8 mouse cellular contexts compared by ENCODE assay signal in the genomic region with DNA sequence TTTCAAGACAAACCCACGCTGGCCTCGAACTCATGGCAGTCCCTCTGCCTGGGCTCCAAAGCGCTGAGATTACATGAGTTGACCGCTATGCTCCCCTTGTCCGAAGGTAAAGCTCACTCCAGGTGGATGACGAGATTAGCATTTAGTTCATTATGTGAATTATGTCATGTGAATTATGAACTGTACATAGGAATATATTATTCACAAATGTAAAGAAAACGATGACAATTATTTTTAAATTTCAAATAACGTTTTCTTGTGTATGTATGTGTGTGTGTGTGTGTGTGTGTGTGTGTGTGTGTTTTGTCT. TPM values are rescaled to one million over a fixed set of nuclear protein-coding genes. Genes with fewer than 3 reads are reported as not detected.
DNase-seq lines count a peak whose midpoint lies in the region; ATAC-seq and TF ChIP-seq lines count a peak whose summit lies in the region.

No protein-coding gene starts in this region.

- whole genome bisulfite sequencing in kidney, embryonic 15.5 days = 3% methylated on average over 8 of the region's 8 CpGs
- WGBS in hindbrain, embryonic 14.5 days = 5% methylated on average over 8 of the region's 8 CpGs
- WGBS in midbrain, embryonic 13.5 days = 1% methylated on average over 8 of the region's 8 CpGs

- H3K4me3 ChIP-seq in kidney, embryonic 15.5 days (replicated peaks) = peak overlapping the region; percentile 80
- peak overlapping the region; percentile 98 for H3K4me3 ChIP-seq in cortical plate, adult 2 months (ENCODE audit: insufficient read depth, low read length)
- peak overlapping the region; percentile 72 for H3K4me3 ChIP-seq in hindbrain, embryonic 14.5 days (replicated peaks; ENCODE audit: low read length)
- H3K4me3 ChIP-seq in midbrain, embryonic 13.5 days (replicated peaks) = peak overlapping the region; percentile 81

- no peaks in the 10 kb centered on the region for H3K9me3 ChIP-seq in kidney, embryonic 15.5 days (replicated peaks)
- H3K9me3 ChIP-seq in hindbrain, embryonic 14.5 days (ENCODE audit: control insufficient read depth, low read length) = no peaks in the 10 kb centered on the region
- no peaks in the 10 kb centered on the region for H3K9me3 ChIP-seq in midbrain, embryonic 13.5 days

- no peaks in the 10 kb centered on the region for H3K27me3 ChIP-seq in kidney, embryonic 15.5 days
- H3K27me3 ChIP-seq in hindbrain, embryonic 14.5 days (ENCODE audit: control insufficient read depth, insufficient read depth, low read length) = no peaks in the 10 kb centered on the region
- H3K27me3 ChIP-seq in midbrain, embryonic 13.5 days = no peaks in the 10 kb centered on the region

- H3K27ac ChIP-seq in kidney, embryonic 15.5 days = peak overlapping the region; percentile 93
- no peak overlapping the region for H3K27ac ChIP-seq in cortical plate, adult 2 months (ENCODE audit: insufficient read depth, low read length)
- no peak overlapping the region for H3K27ac ChIP-seq in hindbrain, embryonic 14.5 days
- H3K27ac ChIP-seq in midbrain, embryonic 13.5 days = no peak overlapping the region

- no peak for TF ChIP-seq CTCF in cortical plate, adult 2 months (IDR thresholded peaks at IDR 0.05; ENCODE audit: extremely low read depth, insufficient read depth, low read length)

- H3K4me1 ChIP-seq in kidney, embryonic 15.5 days = peaks cover 16% of the 10 kb centered on the region; the same call in 1 of the 2 replicates
- H3K4me1 ChIP-seq in cortical plate, adult 2 months (ENCODE audit: control insufficient read depth, insufficient read depth, low read length) = peaks cover 1% of the 10 kb centered on the region; the same call in 1 of the 2 replicates
- peaks cover 14% of the 10 kb centered on the region for H3K4me1 ChIP-seq in hindbrain, embryonic 14.5 days (replicated peaks; ENCODE audit: control insufficient read depth, insufficient read depth, low read length)
- H3K4me1 ChIP-seq in midbrain, embryonic 13.5 days (replicated peaks) = peaks cover 20% of the 10 kb centered on the region

- no peak for TF ChIP-seq POLR2A in cortical plate, adult 2 months (IDR thresholded peaks at IDR 0.05; ENCODE audit: extremely low read depth, insufficient read depth, low read length)

- peak overlapping the region; percentile 88 for H3K9ac ChIP-seq in kidney, embryonic 15.5 days
- peak overlapping the region; percentile 92 for H3K9ac ChIP-seq in hindbrain, embryonic 14.5 days
- no peak overlapping the region for H3K9ac ChIP-seq in midbrain, embryonic 13.5 days (replicated peaks)

- H3K4me2 ChIP-seq in kidney, embryonic 15.5 days = peak overlapping the region; percentile 86
- peak overlapping the region; percentile 90 for H3K4me2 ChIP-seq in hindbrain, embryonic 14.5 days (replicated peaks)
- H3K4me2 ChIP-seq in midbrain, embryonic 13.5 days (replicated peaks) = peak overlapping the region; percentile 77

- no peak for DNase-seq in kidney, postnatal 4 days
- no peak for DNase-seq in hindbrain, embryonic 14.5 days (ENCODE audit: low spot score)
- no peak for DNase-seq in right cerebral cortex, postnatal 4 days
- no peak for DNase-seq in right cerebral cortex, adult 2 months (ENCODE audit: low spot score in 2 of 2)
- DNase-seq in retina, postnatal 1 day = no peak

- H3K36me3 ChIP-seq in kidney, embryonic 15.5 days = peaks cover 29% of the 10 kb centered on the region
- peaks cover 27% of the 10 kb centered on the region for H3K36me3 ChIP-seq in hindbrain, embryonic 14.5 days (replicated peaks; ENCODE audit: control insufficient read depth, insufficient read depth)
- peaks cover 17% of the 10 kb centered on the region for H3K36me3 ChIP-seq in midbrain, embryonic 13.5 days

- ATAC-seq in kidney, embryonic 15.5 days (replicated peaks; ENCODE audit: low FRiP score) = peak; percentile 13
- peak; percentile 36 for ATAC-seq in hindbrain, embryonic 14.5 days (ENCODE audit: low FRiP score)
- peak; percentile 24 for ATAC-seq in midbrain, embryonic 13.5 days

RNA-seq across cellular contexts. Expression of a gene that starts 0.3 kb away (rescaled TPM):
- polyA plus RNA-seq in kidney, embryonic 15.5 days (2015; fragmentation: Nextera tagmentation; extraction: Ambion mirVana) = 5.2 and 6.9 TPM in 2 replicates
- polyA plus RNA-seq in cortical plate, adult 2 months (2012; rRNA removed) = 5.6 and 6.0 TPM in 2 replicates
- 8.7 and 9.8 TPM in 2 replicates for polyA plus RNA-seq in hindbrain, embryonic 14.5 days (2014; fragmentation: Nextera tagmentation; extraction: Ambion mirVana)
- polyA plus RNA-seq in midbrain, embryonic 13.5 days (2015; fragmentation: Nextera tagmentation; extraction: Ambion mirVana) = 4.4 and 5.2 TPM in 2 replicates

RNA-seq across cellular contexts. Expression of a gene that starts 13.3 kb away (rescaled TPM):
- 0.10 and 0.30 TPM in 2 replicates for polyA plus RNA-seq in kidney, embryonic 15.5 days (2015; fragmentation: Nextera tagmentation; extraction: Ambion mirVana)
- polyA plus RNA-seq in cortical plate, adult 2 months (2012; rRNA removed) = not detected in 2 replicates
- not detected in 2 replicates for polyA plus RNA-seq in hindbrain, embryonic 14.5 days (2014; fragmentation: Nextera tagmentation; extraction: Ambion mirVana)
- polyA plus RNA-seq in midbrain, embryonic 13.5 days (2015; fragmentation: Nextera tagmentation; extraction: Ambion mirVana) = not detected in 2 replicates

RNA-seq across cellular contexts. Expression of a gene that starts 34.4 kb away (rescaled TPM):
- 243 and 247 TPM in 2 replicates for polyA plus RNA-seq in kidney, embryonic 15.5 days (2015; fragmentation: Nextera tagmentation; extraction: Ambion mirVana)
- polyA plus RNA-seq in cortical plate, adult 2 months (2012; rRNA removed) = 567 and 588 TPM in 2 replicates
- 682 and 743 TPM in 2 replicates for polyA plus RNA-seq in hindbrain, embryonic 14.5 days (2014; fragmentation: Nextera tagmentation; extraction: Ambion mirVana)
- 453 and 491 TPM in 2 replicates for polyA plus RNA-seq in midbrain, embryonic 13.5 days (2015; fragmentation: Nextera tagmentation; extraction: Ambion mirVana)

RNA-seq across cellular contexts. Expression of a gene that starts 37.3 kb away (rescaled TPM):
- polyA plus RNA-seq in kidney, embryonic 15.5 days (2015; fragmentation: Nextera tagmentation; extraction: Ambion mirVana) = 8.8 and 9.9 TPM in 2 replicates
- 5.7 and 5.9 TPM in 2 replicates for polyA plus RNA-seq in cortical plate, adult 2 months (2012; rRNA removed)
- 13.6 and 14.6 TPM in 2 replicates for polyA plus RNA-seq in hindbrain, embryonic 14.5 days (2014; fragmentation: Nextera tagmentation; extraction: Ambion mirVana)
- polyA plus RNA-seq in midbrain, embryonic 13.5 days (2015; fragmentation: Nextera tagmentation; extraction: Ambion mirVana) = 12.7 and 14.0 TPM in 2 replicates

RNA-seq across cellular contexts. Expression of a gene that starts 44.4 kb away (rescaled TPM):
- 81.6 and 82.0 TPM in 2 replicates for polyA plus RNA-seq in kidney, embryonic 15.5 days (2015; fragmentation: Nextera tagmentation; extraction: Ambion mirVana)
- 101 and 112 TPM in 2 replicates for polyA plus RNA-seq in cortical plate, adult 2 months (2012; rRNA removed)
- 109 and 138 TPM in 2 replicates for polyA plus RNA-seq in hindbrain, embryonic 14.5 days (2014; fragmentation: Nextera tagmentation; extraction: Ambion mirVana)
- polyA plus RNA-seq in midbrain, embryonic 13.5 days (2015; fragmentation: Nextera tagmentation; extraction: Ambion mirVana) = 383 and 402 TPM in 2 replicates
